Mouse (Mus musculus) natural killer cell, adult 2 months (primary cell): ENCODE results near the gene Mdm4.
A peak's percentile ranks its signal among the peaks of the same experiment; 100 is the strongest.
"Not testable (repeated sequence)": the region's sequence is repeated elsewhere in the genome, so short reads cannot be mapped to it uniquely, and the experiment has no call there.

ENCODE experiments used
- DNase-seq, 2 experiments: peaks; one replicate each; pipeline ENCODE4 v3.0.0; 2022; ENCODE audit warnings: low spot score in 2 of 2

Mdm4 gene

DNA sequence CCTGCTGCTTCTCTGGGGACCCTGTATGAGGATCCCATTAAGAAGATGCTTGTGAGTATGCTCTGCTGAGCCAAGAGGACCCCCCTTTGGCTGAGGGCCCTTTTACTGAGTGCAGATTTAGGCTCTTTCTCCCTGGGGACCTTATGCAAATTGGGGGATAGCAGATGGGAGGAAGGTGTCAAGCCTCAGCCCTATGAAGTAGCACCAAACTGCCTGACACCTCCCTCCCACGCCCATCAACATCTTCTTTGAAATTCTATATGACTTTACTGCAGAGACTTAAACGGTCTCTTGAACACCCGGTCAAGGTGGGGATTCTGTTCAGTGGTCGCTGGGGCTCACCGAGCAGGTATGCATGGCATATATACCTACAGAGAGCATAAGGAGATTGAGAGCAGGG is 22.7 kb upstream of the Mdm4 start:
- peak in 1 of 2 experiments; percentile 64 for DNase-seq

DNA sequence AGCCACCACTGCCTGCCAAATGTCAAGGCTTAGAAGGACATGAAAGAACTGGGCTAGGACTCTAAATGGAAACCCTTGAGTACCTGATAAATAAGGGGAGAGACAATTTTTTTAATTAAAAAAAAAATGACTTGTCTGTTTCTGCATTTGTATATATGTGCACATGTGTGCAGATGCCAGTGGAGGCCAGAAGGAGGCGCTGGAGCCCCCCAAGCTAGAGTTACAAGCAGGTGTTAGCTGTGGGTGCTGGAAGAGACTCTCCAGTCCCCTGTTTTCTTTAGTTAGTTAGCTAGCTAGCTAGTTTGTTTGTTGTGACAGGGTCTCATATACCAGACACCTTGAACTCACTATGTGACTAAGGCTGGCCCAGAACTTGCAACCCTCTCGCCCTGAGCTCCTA is 21.5 kb upstream of the Mdm4 start:
- no peak for DNase-seq

DNA sequence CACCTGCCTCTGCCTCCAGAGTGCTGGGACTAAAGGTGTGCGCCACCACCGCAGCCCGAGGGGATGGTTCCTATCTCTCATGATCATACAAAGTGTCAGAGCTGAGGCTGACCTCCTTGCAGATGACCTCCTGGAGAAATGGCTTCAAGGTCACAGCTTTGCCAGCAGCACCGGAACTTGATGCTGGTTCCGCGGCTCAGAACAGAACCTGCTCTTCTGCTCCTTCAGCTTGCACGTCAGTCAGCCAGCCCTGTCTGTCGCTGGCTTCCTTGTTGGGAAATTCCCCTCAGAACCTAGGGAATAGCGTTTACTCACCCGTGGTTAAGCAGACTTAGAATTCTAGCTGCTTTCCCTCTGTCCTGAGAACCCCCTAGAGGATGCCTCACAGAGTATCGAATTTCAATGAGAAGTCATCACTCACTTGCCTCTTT is 19.7 kb upstream of the Mdm4 start:
- DNase-seq, result no peak

GRCm38 (mm10) chr1:133048690-133049089 is 18.3 kb upstream of the Mdm4 start:
- DNase-seq, result no peak

- DNase-seq, result no peak
Observed at GRCm38 (mm10) chr1:133047575-133047974, 17.2 kb upstream of the Mdm4 start.

DNA sequence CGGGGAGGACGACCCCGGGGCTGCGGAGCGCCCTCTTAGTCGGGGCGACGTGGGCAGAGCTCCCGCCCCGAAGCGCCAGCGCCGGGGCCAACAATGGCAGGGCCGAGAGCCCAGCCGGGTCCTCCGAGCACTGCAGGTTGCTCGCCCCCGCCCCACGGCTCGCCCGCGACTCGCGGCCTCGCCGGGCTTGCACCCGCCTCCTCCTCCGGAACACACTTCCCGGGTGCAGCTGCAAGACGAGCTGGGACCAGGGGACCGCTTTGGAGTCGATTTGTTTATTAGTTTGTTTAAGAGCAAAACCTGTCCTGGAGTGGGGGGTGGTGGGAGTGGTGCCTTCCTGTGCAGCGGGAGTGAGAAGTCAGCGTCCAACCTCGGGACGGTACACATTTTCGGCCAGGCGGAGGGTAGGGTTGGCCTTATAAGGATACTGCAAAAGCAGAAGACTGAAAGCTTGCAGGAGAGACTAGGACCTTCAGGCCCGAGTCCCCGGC is 16.1 kb upstream of the Mdm4 start:
- no peak for DNase-seq

GRCm38 (mm10) chr1:133045861-133046440 is 15.6 kb upstream of the Mdm4 start:
- peak; percentile 31 to 64 for DNase-seq

GRCm38 (mm10) chr1:133045011-133045860 is 14.9 kb upstream of the Mdm4 start, which contains the start of gene Pik3c2b:
Pik3c2b (plus strand) TSS chr1:133045667.
- no peak for DNase-seq

DNA sequence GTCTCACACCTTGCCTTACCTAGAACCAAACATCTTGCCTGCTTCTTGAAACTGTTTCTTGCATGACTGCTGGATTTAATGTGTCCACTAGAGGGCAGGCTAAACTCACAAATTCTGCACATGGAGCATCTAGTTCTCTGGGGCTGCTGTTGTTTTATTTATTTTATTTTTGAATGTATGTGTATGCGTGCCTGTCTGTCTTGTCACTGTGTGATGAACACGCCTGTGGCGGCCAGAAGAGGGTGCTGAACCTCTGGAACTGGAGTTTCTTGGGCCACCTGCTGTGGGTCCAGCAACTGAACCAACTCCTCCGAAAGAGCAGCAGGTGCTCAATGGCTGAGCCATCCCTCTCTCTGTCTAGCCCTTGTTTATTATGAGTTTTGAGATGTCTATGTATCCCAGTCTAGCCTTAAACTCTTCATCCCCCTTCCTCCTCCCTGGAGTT is 9.2 kb upstream of the Mdm4 start:
- DNase-seq, result peak; percentile 48 to 70

DNA sequence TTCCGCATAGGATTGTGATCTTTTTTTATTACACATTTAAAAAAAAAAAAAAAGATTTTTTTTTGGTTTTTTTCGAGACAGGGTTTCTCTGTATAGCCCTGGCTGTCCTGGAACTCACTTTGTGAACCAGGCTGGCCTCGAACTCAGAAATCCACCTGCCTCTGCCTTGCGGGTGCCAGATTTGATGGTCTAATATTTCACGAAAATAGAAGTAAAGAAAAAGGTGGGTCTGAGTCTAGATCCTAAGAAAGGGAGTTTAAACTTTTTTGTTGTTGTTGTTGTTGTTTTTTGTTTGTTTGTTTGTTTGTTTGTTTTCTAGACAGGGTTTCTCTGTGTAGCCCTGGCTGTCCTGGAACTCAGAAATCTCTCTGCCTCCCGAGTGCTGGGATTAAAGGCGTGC is 4.3 kb upstream of the Mdm4 start:
- not testable (repeated sequence) for DNase-seq

GRCm38 (mm10) chr1:133034091-133034460 is 3.7 kb upstream of the Mdm4 start:
- DNase-seq, result peak in 1 of 2 experiments; percentile 49

GRCm38 (mm10) chr1:133033316-133034090 is 3.1 kb upstream of the Mdm4 start:
- peak; percentile 51 to 61 for DNase-seq

- no peak for DNase-seq
Observed at GRCm38 (mm10) chr1:133032981-133033315, 2.6 kb upstream of the Mdm4 start.

DNA sequence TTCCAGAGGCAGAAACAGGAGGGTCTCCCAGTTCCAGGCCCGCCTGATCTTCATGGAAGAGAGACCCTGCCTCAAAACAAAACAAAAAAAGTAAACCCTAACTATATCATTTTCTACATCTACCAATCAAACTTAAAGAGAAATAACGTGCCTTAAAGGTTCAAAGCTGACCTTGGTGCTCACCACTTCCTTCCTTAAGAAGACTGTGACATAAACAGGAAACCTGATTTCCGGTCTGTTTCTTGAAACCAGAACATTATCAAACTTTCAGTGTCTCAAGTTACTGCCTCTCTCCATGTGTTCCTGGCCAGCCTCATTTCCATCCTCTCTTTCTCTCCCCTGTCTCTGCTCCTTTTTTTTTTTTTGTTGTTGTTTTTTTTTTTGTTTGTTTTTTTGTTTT is 617 bp downstream of the Mdm4 start:
- peak; percentile 29 to 34 for DNase-seq

- no peak for DNase-seq
Observed at GRCm38 (mm10) chr1:133027980-133028379, 2.4 kb downstream of the Mdm4 start.

GRCm38 (mm10) chr1:133027126-133027525 is 3.2 kb downstream of the Mdm4 start:
- DNase-seq, result no peak

DNA sequence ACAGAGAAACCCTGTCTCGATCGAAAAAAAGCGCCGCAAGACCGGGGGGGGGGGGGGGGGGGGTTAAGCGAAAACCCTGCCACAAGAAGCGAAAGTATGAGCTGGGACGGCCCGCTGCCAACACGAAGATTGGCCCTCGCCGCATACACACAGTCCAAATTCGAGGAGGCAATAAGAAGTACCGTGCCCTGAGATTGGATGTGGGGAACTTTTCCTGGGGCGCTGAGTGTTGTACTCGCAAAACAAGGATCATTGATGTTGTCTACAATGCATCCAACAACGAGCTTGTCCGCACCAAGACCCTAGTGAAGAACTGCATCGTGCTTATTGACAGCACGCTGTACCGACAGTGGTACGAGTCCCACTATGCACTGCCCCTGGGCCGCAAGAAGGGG is 4.6 kb downstream of the Mdm4 start:
- peak in 1 of 2 experiments; percentile 25 for DNase-seq

- DNase-seq, result peak; percentile 88 to 91
Observed at GRCm38 (mm10) chr1:133025051-133025795, 5.1 kb downstream of the Mdm4 start.

GRCm38 (mm10) chr1:133024426-133024825 is 5.9 kb downstream of the Mdm4 start:
- no peak for DNase-seq

- not testable (repeated sequence) for DNase-seq
Observed at GRCm38 (mm10) chr1:133023723-133024122, 6.6 kb downstream of the Mdm4 start.

GRCm38 (mm10) chr1:133021971-133022370 is 8.4 kb downstream of the Mdm4 start:
- DNase-seq, result not testable (repeated sequence)

GRCm38 (mm10) chr1:133021391-133021790 is 9.0 kb downstream of the Mdm4 start:
- DNase-seq, result no peak
